Mouse (Mus musculus) urinary bladder, postnatal 14 days (tissue): ENCODE measurements around the gene Gpr62.

Source experiments
- DNase-seq: peaks from one replicate; pipeline ENCODE4 v3.0.0; 2021; ENCODE audit warnings: low spot score

Gpr62 gene

DNA sequence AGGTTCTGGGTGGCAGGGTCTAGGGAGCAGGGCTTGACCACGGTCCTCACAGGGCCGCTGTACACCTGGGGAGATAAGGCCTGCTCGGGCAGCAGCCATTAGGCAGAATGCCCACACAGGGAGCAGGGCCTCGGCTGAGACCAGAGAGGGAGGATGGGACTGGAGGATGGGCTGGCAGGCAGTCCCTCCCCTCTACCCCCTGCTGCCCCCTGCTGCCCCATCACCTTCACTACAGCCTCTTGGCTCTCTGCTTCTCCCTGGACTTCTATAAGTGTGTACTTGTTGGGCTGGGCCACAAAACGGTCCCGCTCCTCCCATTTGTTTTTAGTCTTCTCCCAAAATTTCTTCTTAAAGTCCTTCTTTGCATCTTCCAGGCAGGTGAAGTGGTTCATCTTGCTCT is 8.7 kb upstream of the Gpr62 start:
- peak; percentile 74 for DNase-seq

DNA sequence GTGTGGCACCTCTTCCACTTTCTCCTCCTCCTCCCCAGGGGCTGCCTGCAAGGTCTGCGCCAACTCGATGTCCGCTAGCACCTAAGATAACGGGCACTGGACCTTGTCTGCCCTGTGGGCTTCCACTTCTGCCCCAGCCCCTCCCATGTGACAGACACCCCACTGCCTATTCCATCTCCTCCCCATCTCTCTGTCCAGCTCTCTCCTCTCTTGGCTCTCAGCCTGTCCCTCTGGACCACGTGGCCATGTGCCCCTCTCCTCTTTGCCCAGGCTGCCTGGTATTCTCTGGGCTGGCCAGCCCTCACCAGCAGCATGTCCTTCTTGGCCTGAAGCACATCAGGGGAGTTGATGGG is 8.0 kb upstream of the Gpr62 start:
- no peak for DNase-seq

DNA sequence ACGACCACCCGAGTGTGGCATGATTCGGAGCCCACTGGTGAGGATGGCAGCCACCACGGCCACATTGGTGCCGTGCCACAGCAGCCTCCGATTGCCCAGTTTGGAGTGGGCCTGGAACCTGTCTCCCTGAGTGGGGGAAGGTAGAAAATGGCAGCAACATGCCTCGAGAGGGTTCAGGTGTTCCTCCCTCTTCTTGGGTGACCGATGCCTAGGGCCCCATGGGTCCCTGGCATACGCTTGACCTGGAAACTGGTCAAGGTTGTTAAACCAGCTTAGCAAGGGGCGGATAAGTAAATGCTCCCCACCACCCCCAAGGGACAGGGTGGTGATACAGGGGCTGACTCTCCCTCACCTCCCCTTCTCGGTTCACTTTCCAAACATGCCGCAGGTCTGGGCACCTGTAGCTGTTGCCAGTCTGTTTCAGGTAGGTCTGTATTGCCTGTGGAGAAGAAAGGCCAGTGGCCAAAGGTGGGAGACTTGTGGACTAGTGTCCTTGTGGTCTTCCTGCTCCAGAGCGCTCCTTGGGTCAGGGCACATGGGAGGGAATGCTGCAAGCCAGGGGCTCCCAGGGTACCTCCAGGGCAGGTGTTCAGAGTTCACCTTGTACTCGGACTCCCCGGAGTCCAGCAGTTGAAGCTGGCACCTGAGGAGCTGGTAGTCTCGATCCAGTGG is 7.5 kb upstream of the Gpr62 start:
- DNase-seq: no peak

DNA sequence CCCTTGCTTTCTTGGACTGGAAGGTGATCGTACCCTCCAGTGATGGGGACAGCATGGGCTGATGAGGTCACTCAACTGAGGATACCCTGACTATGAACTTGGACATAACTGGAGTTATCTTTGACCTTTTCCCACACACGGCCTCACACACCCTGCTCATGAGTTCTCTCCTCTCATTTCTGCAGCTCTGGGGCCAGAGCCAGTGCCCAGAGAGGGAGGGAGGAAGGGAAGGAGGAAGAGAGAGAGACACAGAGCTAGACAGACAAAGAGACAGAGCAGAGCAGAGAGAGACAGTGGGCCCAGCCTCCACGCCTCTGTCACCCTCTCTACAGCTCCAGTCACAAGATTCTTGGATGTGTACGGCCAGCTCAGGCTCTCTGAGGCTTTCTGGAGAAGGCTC is 6.6 kb upstream of the Gpr62 start:
- no peak for DNase-seq

DNA sequence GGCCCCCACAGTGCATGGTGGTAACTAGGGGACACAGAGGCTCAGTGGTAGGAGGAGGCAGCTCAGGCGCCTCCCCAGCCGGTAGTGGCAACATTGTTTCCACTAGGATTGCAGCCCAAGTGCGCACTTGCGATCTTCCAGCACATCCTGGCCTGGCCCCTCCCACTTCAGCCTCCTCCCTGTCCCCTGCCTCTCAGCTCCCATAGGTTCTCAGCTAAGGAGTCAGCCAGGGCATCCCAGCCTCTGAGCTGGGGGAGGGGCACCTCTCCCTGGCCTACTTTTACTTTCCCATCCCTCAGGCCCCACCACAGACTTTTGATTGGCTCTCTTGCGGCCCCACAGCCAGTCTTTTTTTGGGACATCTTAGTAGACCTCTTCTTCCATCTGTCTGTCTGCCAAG is 6.2 kb upstream of the Gpr62 start:
- DNase-seq: peak; percentile 61

DNA sequence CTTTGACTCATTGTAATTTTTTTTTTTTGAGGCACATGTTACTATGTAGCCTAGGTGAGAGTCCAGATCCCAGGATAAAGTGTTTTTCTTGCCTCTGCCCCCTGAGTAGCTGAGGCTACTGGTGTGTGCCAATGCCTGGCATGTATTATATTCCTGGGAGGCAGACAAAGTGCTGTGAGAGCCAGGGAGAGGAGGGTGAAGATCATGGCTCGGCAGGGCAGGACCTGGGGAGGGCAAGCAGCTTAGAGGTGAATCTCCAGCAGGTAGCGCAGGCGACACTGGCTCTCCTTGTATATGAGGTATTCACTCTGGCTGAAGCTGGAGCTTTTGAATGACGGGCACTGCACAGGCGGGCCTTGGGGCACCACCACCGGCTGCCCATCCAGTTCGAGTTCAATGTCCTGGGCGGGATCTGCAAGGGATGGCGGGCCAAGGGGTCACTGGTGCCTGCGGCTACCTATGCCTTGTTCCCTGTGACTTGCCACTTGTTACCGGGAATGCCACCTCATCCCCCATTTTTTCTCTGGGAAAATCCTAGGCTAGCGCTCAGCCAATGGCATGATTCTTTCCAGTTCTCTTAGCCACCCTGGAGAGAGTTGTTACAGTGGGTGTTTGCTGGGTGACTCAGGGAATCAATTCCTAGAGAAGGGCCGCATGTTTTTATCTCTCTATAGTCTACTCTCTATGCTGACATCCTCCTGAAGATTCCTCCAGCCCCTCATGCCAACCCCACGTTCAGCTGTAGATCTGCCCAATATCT is 5.4 kb upstream of the Gpr62 start:
- DNase-seq: no peak

DNA sequence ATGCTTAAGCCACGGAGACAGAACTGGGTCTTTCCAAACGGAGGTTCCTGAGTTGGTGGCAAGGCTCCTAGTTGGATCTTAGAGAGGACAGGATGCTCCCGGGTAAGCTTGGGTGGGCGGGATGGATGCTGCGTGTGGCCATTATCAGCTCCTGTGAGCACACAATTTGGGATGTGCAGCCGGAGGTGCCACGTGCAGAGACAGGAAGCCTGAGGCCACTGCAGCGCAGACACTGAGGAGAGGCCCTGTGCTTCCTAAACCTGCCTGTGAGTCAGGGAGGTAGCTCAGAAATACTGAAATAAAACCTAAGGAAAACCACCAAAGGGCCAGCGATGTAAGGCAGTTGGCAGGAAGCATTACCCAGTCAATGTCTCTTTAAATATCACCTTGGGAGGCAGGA is 4.0 kb upstream of the Gpr62 start:
- no peak for DNase-seq

DNA sequence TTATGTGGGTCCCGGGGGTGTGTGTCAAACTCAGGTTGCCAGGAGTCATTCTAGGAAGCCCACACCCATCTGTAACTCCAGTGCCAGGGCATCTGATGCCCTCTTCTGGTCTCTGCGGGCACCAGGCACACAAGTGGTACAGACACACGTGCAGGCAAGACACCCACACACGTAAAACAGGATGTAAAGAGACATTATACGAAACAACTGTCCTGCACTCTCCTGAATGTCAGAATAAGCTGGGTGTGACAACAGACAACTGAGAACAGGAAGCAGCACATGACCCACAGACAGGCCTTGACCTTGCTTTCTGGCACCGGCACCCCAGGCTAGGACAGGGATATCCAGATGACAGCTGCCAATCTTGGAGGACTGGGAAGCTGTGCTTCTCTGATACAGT is 3.6 kb upstream of the Gpr62 start:
- DNase-seq: no peak

DNA sequence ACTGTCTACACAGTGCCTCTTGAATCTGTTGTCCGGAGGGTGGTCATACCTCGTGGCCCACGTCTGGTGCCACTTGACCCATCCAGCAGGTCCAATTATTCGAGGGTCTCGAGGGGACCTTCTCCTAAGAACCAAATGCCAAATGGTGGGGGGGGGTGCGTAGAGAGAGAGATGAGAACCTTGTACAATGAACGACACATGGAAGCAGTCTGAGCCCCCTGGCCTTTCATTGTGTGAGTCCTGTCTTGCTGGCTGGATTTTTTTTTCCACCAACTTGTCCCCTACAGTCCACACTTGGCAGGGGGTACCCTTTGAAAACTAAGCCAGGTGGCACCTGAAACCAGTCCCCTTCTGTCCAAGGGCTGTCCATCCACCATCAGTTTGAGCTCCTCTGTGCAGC is 2.0 kb upstream of the Gpr62 start:
- no peak for DNase-seq

DNA sequence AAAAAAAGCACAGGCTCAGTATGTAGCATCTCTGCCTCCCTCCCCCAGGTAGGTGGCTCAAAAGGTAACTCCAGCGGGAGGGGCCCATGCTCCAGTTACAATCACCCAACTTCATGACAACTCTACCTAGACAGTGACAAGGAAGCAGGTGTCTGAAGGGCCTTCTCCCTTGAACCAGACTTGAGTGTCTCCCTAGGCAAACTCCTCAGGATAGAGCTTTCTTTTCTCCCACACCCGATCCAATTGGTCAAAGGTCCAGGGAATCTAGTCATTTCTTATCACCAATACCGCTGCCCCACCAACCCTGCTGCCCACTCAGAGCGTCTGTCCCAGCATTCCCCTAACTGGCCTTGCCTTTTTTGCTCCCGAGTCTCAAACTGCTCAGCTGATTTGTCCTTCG is 983 bp upstream of the Gpr62 start:
- no peak for DNase-seq

DNA sequence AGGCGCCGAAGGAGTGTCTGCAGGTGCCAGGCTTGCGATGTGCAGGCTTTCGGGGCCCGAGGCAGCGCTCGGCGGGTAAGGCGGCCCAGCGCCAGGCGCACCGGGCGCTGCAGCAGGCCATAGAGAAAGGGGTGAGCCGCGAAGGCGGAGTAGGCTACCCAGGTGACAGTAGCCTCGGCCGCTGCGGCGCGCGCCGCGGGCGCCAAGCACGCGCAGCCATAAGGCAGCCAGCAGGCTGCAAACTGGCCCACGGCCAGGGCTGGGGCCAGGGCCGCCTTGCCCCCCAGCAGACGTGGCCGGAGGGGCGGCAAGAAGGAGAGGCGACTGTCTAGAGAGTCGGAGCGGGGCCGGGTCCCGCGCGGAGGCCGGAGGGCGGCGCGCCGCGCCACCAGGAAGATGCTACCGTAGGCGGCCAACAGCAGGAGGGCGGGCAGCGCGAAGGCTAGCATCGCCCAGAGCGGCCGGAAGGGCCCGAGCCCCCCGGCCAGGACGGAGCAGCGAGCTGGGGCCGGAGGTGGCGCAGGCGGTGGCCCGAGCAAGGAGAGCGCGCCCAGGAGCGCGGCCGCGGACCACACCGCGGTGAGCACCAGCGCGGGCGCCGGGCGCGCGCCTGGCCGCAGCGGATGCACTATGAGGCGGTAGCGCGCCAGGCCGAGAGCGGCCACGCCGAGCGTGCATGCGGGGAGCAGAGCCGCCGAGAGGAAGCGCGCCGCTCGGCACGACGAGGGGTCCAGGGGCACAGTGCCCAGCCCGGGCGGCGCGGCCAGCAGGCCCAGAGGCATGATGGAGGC is 792 bp downstream of the Gpr62 start:
- peak; percentile 53 for DNase-seq

DNA sequence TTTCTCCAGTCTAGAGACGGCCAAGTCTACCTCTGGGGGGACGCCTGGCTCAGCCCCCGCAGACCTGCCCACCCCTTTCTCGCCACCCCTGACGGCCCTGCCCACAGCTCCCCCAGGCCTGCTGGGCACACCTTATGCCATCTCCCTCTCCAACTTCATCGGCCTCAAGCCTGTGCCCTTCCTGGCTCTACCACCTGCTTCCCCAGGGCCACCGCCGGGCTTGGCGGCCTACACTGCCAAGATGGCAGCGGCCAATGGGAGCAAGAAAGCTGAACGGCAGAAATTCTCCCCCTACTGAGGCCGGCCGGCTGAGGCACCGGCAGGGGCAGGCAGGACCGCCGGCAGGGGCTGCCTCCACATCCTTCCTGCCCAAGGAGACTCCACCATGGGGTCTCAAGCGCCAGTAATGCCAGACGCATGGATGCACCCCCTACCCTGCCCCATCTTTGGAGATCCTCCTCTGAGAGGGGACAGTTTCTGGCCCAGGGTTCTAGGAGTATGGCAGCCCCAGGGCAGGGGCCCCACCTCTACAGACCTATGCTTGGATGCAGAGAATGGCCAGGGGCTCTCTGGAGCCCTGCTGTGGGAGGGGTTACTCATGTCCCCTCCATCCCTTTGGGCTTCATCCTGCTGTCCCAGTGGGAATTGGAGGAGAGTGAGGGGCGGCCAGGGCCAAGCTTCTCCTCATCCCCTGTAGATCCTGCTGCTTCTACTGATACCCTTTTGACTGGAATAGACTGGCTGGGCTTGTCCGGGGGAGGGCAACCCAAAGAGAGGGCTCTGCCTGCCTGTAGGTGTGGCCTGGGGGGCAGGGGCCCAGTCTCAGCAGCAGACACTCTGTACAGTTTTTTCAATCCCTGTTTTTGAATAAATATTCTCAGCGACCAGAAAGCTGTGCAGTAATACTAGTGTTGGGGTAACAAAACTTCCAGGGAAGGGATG is 2.3 kb downstream of the Gpr62 start:
- no peak for DNase-seq

DNA sequence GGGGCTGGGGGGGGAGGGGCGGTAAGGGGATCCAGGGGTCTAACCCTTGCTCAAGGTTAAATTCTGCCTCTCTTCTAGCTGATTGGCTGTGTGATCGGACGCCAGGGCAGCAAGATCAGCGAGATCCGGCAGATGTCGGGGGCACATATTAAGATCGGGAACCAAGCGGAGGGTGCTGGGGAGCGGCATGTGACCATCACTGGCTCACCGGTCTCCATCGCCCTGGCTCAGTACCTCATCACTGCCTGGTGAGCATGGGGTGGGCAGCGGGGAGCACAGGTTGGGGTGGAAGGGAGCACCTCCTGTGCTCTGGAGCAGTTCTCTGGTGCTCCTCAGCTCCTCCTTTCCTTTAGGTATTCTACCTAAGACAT is 3.3 kb downstream of the Gpr62 start:
- DNase-seq: no peak

DNA sequence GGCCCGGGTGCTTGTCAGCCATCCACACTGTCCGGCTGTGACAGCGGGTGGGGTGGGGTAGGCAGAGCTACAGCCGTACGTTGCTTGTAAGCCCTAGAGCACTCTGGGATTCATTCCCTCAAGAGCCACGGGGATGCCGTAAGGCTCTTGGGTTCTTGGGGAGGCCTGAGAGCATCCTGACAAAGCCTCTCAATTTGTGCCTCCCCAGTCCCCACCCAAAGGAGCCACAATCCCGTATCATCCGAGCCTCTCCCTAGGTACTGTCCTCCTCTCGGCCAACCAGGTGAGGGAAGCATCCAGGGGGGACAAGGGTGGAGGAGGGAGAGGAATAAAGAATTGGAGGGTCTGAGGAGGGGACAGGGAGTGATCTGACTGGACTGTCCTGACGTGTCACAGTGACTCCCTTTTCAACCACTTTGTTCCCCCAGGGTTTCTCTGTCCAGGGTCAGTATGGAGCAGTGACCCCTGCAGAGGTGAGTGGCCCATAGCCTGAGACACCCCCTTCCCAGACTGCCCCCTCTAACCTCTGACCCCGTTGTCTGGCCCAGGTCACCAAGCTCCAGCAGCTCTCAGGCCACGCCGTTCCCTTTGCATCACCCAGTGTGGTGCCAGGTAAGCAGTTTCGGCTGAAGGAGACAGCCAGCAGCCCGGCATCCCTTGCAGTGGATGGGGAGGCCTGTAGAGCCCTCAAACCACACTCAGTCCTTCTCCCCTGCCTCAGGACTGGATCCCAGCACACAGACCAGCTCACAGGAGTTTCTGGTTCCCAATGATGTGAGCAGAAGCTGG is 3.9 kb downstream of the Gpr62 start:
- DNase-seq: no peak

DNA sequence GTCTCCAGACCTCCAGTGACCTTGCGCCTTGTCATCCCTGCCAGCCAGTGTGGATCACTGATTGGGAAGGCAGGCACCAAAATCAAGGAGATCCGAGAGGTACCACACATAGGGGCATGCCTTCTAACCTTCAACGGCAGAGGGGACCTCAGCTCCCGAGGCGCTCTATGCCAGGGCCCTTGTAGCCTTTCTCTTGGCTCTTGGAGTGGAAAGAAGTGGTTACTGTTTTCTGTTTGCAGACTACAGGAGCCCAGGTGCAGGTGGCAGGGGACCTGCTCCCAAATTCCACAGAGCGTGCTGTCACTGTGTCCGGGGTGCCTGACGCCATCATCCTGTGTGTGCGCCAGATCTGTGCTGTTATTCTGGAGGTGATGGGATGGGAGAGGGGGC is 4.7 kb downstream of the Gpr62 start:
- no peak for DNase-seq

DNA sequence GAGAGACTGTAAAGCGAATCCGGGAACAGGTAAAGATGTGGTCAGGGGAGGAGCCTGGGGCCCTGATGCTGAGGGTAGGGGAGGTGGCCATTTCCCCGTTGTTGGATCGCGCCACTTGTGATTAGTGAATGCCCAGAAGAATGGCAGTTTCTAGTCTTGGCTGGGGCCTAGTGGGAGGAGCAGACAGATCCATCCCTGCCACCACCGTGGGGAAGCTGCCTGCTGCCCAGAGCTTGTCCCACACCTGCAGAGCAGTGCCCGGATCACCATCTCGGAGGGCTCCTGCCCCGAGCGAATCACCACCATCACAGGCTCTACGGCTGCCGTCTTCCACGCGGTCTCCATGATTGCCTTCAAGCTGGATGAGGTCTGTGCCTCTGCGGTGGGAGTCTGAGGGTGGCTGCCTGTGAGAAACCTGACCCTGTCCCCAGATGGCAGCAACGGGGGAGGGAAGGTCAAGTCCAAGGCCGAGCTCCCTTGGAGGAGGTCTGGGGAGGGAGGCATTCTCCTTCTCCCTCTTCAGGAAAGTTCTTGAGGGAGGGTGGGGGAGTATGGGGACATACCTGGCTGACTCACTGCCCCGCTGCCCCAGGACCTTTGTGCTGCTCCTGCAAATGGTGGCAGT is 5.2 kb downstream of the Gpr62 start:
- no peak for DNase-seq

DNA sequence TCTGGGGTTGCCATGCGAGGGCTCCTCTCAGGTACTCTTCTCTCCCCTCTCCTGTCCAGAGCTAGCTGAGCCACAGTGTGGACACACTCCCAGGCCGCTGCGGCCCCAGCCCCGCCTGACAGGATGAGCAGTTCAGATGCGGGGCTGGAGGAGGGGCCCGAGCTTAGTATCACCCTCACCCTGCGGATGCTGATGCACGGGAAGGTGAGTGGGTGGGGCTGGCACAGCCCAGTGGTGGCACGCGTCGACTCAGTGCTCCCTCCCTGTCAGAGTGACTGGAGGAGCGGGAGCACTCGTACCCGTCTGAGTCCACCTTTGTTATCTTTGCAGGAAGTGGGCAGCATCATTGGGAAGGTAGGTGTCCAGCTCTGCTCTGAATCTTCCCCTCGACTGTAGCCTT is 5.8 kb downstream of the Gpr62 start:
- DNase-seq: no peak

DNA sequence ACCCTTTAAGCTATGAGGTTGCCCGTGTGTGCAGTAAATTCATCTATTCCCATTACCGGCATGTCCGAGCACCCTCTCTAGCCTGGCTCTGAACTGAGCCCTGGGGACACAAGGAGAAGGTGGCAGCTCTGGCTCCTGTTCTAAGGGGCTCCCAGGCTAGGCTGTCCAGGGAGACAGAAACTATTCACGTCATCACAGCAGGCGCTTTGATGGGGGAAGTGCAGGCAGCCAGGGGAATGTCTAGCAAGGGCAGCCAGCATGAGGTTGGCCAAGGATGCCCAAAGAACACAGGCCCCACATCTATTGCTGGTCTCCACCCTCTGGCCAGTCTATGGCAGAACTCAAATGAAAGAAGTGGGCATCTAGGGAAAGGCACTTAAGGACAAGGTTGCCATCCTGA is 7.8 kb downstream of the Gpr62 start:
- no peak for DNase-seq

DNA sequence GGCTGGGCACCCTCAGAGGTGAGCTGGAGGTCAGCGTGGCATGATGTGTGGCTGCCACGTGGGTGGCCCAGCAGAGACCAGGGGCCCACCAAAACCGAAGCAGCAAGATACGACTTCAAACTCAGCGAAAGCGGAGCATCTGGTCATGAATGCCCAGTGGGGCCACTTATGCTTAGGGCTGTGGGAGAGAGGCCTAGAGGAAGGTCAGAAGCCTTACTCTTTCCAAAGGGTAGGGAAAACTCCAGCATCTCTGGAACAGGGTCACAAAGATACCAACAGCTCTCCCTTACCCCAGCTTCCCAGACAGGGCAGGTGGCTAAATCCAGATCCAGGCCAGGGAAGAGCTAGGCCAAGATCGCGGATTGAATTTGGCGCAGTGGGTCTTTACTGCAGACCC is 8.6 kb downstream of the Gpr62 start:
- DNase-seq: no peak

DNA sequence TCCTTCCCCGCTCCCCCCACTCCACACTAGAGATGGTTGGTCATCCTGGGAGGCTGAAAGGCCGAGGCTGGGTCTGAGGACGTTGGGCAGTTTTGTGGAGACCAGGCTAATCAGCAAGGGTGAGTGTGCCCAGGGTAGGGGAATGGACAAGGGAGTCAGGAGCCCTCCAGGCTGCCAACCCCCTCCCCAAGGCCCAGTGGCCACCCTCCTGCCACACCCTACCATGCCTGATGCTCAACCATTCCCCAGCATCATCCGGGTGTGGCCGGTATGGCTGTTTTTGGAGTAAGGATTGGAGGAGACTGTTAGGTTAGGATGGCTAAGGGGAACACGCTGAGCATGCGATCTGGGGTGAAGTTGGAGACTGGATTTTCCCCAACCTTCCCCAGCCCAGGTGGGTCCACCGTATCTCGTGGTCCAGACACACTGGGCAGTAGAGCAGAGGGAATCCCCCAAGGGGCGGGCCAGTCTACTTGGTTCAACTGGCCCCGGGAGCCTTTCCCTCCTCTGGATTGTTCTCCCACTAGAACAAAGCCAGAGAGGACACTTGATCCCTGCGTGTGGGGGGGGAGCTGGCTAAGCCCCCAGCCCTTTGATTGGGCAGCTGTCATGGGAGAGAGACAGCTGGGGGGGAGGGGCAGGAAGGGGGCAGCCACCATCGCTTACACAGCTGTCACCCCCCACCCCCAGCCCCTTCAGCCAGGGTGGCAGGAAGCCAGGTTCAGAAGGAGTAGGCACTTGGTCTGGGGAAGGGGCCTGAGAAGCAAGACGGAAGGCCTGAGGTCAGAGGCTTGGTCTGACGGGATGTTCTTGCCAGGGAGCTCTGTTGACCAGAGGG is 9.2 kb downstream of the Gpr62 start:
- DNase-seq: no peak
